Mouse (Mus musculus) thymus, adult 2 months (tissue): ENCODE results near the gene Pkd1.

Source experiments
- CTCF ChIP-seq: fragments of 200-500 bp; IDR thresholded peaks from 2 replicates; pipeline ENCODE4 v1.5.1; 2012; ENCODE audit warnings: mild to moderate bottlenecking, control low read depth, low read length, moderate library complexity, borderline replicate concordance; ENCODE audit not compliant: control insufficient read depth, poor library complexity, insufficient read depth; ENCODE audit errors: extremely low read depth
- POLR2A ChIP-seq: fragments of 200-500 bp; IDR thresholded peaks from 2 replicates; pipeline ENCODE4 v1.6.1; 2012; ENCODE audit warnings: mild to moderate bottlenecking, low read length, control low read depth, moderate library complexity; ENCODE audit not compliant: control insufficient read depth, poor library complexity, insufficient read depth; ENCODE audit errors: extremely low read depth

- TF ChIP-seq POLR2A, result no peak
- no peak for TF ChIP-seq CTCF
Measured at GRCm38 (mm10) chr17:24604557-24604956, 54.9 kb downstream of the Pkd1 start.
